Mouse (Mus musculus) layer of hippocampus, adult 8-10 months (tissue): ENCODE data around the gene Hsd11b2. TPM values are rescaled to one million over a fixed set of nuclear protein-coding genes. Genes with fewer than 3 reads are reported as not detected.
"Not testable (repeated sequence)": the region's sequence is repeated elsewhere in the genome, so short reads cannot be mapped to it uniquely, and the experiment has no call there.

Source experiments
- DNase-seq, 2 experiments: peaks; one replicate each; pipeline ENCODE4 v3.0.0; 2022; ENCODE audit warnings: low spot score in 2 of 2
- total RNA-seq, 4 experiments: library from RNA; stranded (reverse); gene quantifications; 2 replicates each; pipeline ENCODE4 v1.2.4; 2022

The Hsd11b2 gene
- total RNA-seq, 4 experiments from 2014 or later: not detected

DNA sequence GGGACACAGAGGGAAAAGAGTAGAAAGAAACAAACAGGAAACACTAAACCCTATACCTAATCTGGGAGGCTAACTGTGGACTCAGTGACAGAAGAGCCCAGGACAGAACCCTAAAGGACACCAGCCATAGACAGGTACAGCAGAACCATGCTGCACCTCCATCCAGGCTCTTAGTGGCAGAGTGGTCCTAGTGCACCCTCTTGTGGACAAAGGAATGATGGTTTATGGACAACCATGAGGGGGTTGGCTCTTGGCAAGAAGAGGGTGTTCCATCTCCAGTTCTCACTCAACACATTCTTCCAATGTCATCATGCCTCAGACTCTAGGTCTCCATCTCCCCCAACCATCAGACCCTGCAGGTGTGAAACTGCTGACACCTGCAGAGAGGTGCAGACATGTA is 35.5 kb downstream of the Hsd11b2 start:
- peak; percentile 34 to 47 for DNase-seq

DNA sequence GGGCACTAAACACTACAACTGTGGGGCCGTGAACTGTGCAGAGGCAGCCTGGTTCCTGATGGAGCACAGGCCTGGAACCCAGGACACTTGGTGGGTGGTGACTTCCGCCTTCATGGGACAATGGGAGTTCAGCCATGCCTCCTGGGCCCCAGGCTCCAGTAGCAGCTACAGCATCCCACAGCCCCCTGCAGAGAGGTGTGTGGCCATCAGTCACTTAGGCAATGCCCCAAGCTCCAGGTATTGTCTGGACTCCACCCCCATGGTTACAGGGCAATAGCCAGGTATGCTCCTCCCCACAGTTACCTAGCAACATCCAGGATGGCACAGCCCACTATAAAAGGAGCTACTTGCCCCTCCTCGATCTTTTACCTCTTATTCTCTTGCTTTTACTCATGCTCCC is 36.7 kb downstream of the Hsd11b2 start:
- no peak for DNase-seq

DNA sequence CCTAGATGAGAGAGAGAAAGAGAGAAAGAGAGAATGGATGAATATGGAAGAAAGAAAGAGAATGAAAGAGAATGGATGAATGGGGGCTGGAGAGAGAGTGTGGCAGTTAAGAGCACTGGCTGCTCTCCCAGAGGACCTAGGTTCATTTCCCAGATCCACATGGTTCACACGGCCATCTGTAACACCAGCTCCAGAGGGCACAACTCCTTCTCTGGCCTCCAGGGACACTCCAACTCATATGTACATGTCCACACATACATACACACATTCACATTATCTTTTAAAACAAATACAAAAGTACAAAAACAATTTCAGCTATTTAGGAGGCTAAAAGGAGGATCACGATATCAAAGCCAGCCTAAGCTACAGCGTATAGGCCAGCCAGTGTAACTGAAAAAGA is 44.3 kb downstream of the Hsd11b2 start:
- DNase-seq: no peak

DNA sequence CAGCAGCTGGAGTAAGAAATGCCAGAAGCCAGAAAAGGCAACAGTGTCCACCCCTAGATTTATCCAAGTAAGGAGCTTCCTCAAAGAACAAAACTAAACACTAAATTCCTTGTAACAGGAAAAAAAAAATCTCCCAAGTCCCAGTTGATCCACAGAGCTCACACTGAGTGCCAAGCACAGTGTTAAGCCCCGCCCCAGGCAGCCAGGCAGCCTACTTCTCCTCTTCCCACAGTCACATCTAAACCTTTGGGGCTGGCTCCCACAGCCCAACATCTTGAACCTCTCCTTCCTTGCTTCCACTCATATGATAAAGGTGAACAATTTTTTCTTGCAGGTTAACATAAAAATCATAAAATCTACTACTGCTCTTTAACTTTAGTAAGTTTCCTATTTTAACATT is 45.3 kb downstream of the Hsd11b2 start:
- DNase-seq: no peak

DNA sequence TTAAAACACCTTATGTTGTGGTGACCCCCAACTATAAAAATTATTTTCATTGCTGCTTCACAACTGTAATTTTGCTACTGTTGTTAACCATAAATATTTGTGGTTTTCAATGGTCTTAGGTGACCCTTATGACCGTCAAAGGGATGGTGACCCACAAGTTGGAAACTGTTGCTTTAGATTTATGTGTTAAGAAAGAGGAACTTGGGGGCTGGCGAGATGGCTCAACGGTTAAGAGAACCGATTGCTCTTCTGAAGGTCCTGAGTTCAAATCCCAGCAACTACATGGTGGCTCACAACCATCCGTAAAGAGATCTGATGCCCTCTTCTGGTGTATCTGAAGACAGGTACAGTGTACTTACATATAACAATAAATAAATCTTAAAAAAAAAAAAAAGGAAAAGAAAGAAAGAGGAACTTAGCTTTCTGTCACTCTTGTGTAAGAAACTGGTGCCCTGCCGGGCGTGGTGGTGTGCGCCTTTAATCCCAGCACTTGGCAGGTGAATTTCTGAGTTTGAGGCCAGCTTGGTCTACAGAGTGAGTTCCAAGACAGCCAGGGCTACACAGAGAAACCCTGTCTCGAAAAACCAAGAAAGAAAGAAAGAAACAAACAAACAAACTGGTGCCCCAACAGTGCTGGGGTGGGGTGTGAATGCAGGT is 46.1 kb downstream of the Hsd11b2 start:
- not testable (repeated sequence) for DNase-seq

DNA sequence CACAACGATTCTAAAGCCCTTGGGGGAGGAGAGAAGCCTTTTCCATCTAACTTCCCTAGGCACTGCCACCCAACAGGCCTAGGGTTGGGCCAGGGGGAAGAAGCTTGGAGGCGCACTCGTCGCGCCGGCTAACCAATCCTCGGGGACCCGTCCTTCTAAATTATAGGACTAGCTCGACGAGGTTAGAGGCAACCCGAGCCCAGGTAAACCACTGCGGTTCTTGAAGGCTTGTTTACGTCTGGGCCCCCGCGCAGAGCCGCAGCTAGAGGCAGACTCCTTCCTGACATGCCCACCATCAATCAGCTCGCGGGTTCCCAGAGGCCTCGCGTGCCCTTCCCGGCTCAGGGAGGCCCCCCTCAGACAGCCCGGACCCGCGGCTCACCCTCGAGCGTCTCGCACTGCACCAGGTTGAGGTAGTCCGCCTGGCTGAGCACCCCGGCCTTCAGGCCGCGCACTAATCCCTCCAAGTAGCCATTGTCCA is 46.9 kb downstream of the Hsd11b2 start:
- peak in 1 of 2 experiments; percentile 60 for DNase-seq

DNA sequence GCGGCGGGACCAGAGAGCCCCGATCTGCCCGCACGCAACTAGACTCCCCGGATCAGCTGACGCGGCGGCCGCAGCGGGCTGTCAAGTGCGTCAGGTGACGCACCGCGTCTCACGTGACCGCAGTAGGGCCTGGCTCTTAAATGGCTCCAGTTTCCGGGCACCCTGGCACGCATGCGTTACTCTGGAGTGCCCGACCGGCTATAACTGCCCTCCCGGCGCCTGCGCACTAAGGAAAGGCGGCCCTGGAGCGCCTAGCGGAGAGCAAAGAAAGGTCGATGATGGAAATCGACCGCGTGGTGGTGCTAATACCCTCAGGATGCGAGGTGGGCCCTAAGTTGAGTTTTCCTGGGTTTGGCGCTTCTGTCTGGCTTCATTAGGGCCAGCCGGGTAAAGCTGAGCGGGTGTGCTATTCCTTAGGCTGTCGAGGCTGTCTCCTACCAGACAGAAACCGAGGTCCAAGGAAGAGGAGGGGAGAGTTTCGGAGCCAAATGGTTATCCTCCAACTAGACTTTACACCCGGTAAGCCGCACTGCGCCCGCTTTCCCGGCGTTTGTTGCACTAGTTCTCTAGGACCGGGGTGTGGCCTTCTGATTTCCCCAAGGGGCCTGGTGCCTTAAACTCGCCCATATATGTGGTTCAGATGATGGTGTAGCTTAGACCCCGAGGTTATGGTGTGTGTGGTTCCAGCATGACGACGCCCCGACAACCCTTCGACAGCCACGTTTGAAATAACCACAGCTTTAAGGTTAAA is 47.6 kb downstream of the Hsd11b2 start, which contains the start of gene Atp6v0d1:
Gene Atp6v0d1 (minus strand): TSS at position 96 of the 751 bp plus-strand sequence.
- peak; percentile 99 to 100 for DNase-seq

DNA sequence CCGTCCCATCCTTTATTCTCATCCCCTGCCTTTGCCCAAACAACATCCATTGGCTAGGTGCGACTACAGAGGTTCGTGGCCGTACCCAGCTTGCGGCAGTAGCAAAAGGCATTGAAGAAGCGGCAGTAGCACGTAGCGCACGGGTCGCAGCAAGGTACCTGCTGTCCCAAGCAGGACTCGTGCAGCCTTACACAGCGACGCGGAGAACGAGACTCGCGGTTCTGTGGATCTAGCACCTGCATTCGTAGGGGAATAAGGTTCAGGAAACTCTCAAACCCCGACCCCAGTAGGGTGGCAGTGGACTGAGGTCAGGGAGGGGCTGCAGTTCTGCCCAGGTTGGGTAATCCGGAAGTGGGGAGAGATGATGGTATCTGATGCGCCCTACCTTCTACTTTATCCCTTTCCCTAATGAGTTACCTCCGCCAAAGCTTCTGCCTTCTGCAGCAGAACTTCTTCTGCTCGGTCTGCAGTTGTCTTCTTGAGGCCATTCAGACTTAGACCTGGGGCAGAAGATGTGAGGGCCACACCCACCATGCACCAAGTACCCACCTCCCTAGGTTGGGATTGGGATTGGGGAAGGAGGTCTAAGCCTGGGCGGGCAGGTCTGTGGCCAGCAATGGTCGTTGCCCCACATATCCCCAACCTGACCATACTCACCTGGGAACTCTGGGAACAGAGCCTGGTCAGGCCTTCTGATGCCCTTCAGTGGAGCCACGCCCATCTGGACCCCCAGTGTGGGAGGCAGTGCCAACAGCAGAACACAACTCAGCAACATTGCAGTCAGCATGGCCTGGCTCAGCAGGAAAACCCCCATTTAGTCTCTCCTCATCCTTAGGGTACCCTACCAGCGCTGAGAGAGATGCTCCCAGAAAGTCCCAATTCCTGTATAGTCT is 48.4 kb downstream of the Hsd11b2 start:
- DNase-seq: no peak

DNA sequence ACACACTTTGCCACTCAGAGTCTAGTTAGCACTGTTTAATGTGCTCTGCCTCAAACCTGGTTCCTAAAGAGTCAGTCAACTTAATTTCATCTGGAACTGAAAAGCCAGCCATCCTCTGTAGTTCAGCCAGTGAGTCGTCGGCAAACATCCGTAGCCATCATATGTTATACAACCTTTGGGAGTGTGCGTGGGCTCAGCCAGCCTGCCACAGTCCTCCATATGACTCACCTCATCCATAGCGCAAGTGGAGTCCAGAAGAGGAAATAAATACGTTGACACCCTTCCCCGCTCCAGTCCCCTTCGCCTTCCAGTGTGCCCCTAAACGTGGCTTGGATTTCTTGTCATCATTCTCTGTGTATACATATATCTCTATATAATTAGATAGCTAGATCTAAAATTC is 53.3 kb downstream of the Hsd11b2 start:
- DNase-seq: no peak

DNA sequence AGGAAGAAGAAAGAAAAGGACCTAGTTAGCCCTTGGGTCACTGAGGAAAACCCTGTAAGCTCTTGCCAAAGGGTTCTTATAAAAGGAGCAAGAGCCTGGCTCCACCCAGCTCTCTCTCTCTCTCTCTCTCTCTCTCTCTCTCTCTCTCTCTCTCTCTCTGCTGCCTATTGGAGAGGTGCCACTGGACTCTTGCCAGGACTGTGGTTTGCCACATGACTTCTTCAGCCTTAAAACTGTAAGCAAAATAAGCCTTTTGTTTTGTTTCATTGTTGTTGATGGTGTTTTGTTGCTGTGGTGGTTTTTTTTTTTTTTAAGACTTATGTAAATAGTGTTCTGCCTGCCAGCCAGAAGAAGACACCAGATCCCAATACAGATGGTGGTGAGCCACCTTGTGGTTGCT is 54.9 kb downstream of the Hsd11b2 start:
- DNase-seq: no peak

Other genes starting within 250 kb of the Hsd11b2 start
- 10 to 100 TPM; 10.6 to 12.9 (median 12.0) TPM for gene Hsf4, start 249.0 kb upstream of the Hsd11b2 start, total RNA-seq
- gene Nol3, start 242.6 kb upstream of the Hsd11b2 start, total RNA-seq: 10 to 100 TPM in 2 of 4 experiments, 1 to 10 TPM in 2; 8.2 to 14.0 (median 11.6) TPM
- 10 to 100 TPM; 20.4 to 25.4 (median 21.7) TPM for gene 4931428F04Rik, start 228.9 kb upstream of the Hsd11b2 start, total RNA-seq
- gene Exoc3l, start 222.7 kb upstream of the Hsd11b2 start, total RNA-seq: 1 to 10 TPM in 2 of 4 experiments, under 1 TPM in 2; 0.89 to 2.1 (median 1.0) TPM
- gene E2f4, start 221.1 kb upstream of the Hsd11b2 start, total RNA-seq: 10 to 100 TPM; 36.4 to 38.9 (median 37.6) TPM
- gene Elmo3, start 213.2 kb upstream of the Hsd11b2 start, total RNA-seq: 1 to 10 TPM in 2 of 4 experiments, under 1 TPM in 2; 0.63 to 2.3 (median 1.4) TPM
- 10 to 100 TPM in 1 of 4 experiments, 1 to 10 TPM in 3; 6.7 to 10.1 (median 8.7) TPM for gene Lrrc29, start 192.5 kb upstream of the Hsd11b2 start, total RNA-seq
- gene Tmem208, start 192.4 kb upstream of the Hsd11b2 start, total RNA-seq: 10 to 100 TPM; 40.2 to 47.2 (median 43.3) TPM
- 1 to 10 TPM; 2.4 to 6.3 (median 5.2) TPM for gene Fhod1, start 170.8 kb upstream of the Hsd11b2 start, total RNA-seq
- 10 to 100 TPM; 13.9 to 15.4 (median 14.4) TPM for gene Slc9a5, start 169.9 kb upstream of the Hsd11b2 start, total RNA-seq
- 1 to 10 TPM in 2 of 4 experiments, under 1 TPM in 2; 0.70 to 1.8 (median 0.95) TPM for gene Plekhg4, start 145.5 kb upstream of the Hsd11b2 start, total RNA-seq
- gene Kctd19, start 105.3 kb upstream of the Hsd11b2 start, total RNA-seq: not detected
- 1 to 10 TPM in 2 of 4 experiments, under 1 TPM in 2; 0.73 to 1.4 (median 1.1) TPM for gene Lrrc36, start 105.2 kb upstream of the Hsd11b2 start, total RNA-seq
- gene Tppp3, start 47.2 kb upstream of the Hsd11b2 start, total RNA-seq: 10 to 100 TPM; 42.2 to 55.5 (median 47.9) TPM
- 10 to 100 TPM; 35.1 to 41.2 (median 40.8) TPM for gene Zdhhc1, start 21.9 kb upstream of the Hsd11b2 start, total RNA-seq
- 100 to 1,000 TPM; 258 to 301 (median 285) TPM for gene Atp6v0d1, start 47.3 kb downstream of the Hsd11b2 start, total RNA-seq
- 10 to 100 TPM; 75.4 to 83.7 (median 81.8) TPM for gene Ripor1, start 86.5 kb downstream of the Hsd11b2 start, total RNA-seq
- 10 to 100 TPM; 67.5 to 77.9 (median 71.5) TPM for gene Ctcf, start 117.8 kb downstream of the Hsd11b2 start, total RNA-seq
- under 1 TPM in 1 of 4 experiments, not detected in 3; 0.79 TPM for gene Agrp, start 118.6 kb downstream of the Hsd11b2 start, total RNA-seq
- 10 to 100 TPM; 61.2 to 71.3 (median 68.4) TPM for gene Carmil2, start 167.5 kb downstream of the Hsd11b2 start, total RNA-seq
- gene Acd, start 182.3 kb downstream of the Hsd11b2 start, total RNA-seq: 10 to 100 TPM; 42.1 to 47.0 (median 43.1) TPM
- gene Pard6a, start 182.4 kb downstream of the Hsd11b2 start, total RNA-seq: 10 to 100 TPM; 29.4 to 33.7 (median 32.5) TPM
- gene 4933405L10Rik, start 188.9 kb downstream of the Hsd11b2 start, total RNA-seq: under 1 TPM; 0.41 to 0.78 (median 0.45) TPM
- 10 to 100 TPM; 10.7 to 11.7 (median 11.0) TPM for gene Enkd1, start 189.5 kb downstream of the Hsd11b2 start, total RNA-seq
- 10 to 100 TPM; 17.8 to 21.3 (median 19.8) TPM for gene Gfod2, start 239.9 kb downstream of the Hsd11b2 start, total RNA-seq